Mouse (Mus musculus): ENCODE measurements around the gene Npl.

DNA sequence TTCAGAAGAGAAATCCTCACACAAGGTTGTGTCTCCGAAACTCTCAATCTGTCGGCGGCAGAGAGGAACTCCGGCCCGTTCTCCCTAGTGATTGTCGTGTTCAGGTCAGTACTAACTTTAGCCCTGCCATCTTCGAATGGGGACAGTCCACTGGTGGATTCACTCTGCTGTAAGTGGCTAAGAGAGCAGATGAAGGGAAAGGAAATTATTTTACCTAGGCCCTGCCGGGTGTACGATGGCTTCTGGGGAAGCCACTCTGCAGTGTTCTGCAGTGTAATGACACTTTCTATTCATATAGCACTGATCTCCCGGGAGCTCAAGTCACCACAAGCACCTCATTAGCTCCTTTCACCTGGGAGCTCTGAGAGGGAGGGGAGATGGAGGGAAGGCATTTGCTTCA is 37.0 kb upstream of the Npl start:
- no peak for TF ChIP-seq EP300 (IDR thresholded peaks at IDR 0.05; ENCODE audit: low read depth)
- TF ChIP-seq CTCF (IDR thresholded peaks at IDR 0.05; ENCODE audit: low read depth), result no peak

Data from heart, postnatal 0 days (tissue).